Mouse (Mus musculus) liver, adult 10 weeks (tissue): ENCODE data around the gene Tnfrsf13c. TPM values are rescaled to one million over a fixed set of nuclear protein-coding genes. Genes with fewer than 3 reads are reported as not detected.

ENCODE experiments used
- polyA plus RNA-seq: library from polyadenylated mRNA; stranded (reverse); fragments of 350-450 nt; fragmentation: Illumina TruSeq; extraction: RNeasy Lipid Tissue Mini Kit (QIAGEN cat#74804); gene quantifications from one replicate; pipeline ENCODE4 v1.2.3, GENCODE M21; 2014; ENCODE audit warnings: low read depth, low replicate concordance

The Tnfrsf13c gene
- polyA plus RNA-seq: not detected

GRCm38 (mm10) chr15:82223657-82224601 lies at the start of gene Tnfrsf13c:
TSS of gene Tnfrsf13c (minus strand) at chr15:82224369.

GRCm38 (mm10) chr15:82252097-82252496 lies 27.9 kb upstream of the Tnfrsf13c start, which contains the start of gene 1500009C09Rik:
TSS of gene 1500009C09Rik (plus strand) at chr15:82252397.

GRCm38 (mm10) chr15:82244115-82244804 lies 20.1 kb upstream of the Tnfrsf13c start, which contains the start of gene Cenpm:
TSS of gene Cenpm (minus strand) at chr15:82244748.

GRCm38 (mm10) chr15:82212752-82213063 lies 11.5 kb downstream of the Tnfrsf13c start, which contains the start of gene Shisa8:
TSS of gene Shisa8 (minus strand) at chr15:82212815.

Other genes starting within 250 kb of the Tnfrsf13c start
- gene 1700029P11Rik, start 243.8 kb downstream of the Tnfrsf13c start, polyA plus RNA-seq: not detected
- 50.5 TPM for gene Xrcc6, start 236.5 kb downstream of the Tnfrsf13c start, polyA plus RNA-seq
- 14.6 TPM for gene Desi1, start 190.5 kb downstream of the Tnfrsf13c start, polyA plus RNA-seq
- 117 TPM for gene Snu13, start 176.8 kb downstream of the Tnfrsf13c start, polyA plus RNA-seq
- gene 4930407I10Rik, start 165.2 kb downstream of the Tnfrsf13c start, polyA plus RNA-seq: not detected
- not detected for gene Mei1, start 154.4 kb downstream of the Tnfrsf13c start, polyA plus RNA-seq
- gene Ccdc134, start 96.4 kb downstream of the Tnfrsf13c start, polyA plus RNA-seq: 1.1 TPM
- 7.5 TPM for gene Srebf2, start 77.2 kb downstream of the Tnfrsf13c start, polyA plus RNA-seq
- not detected for gene Shisa8, start 11.6 kb downstream of the Tnfrsf13c start, polyA plus RNA-seq
- gene Cenpm, start 20.4 kb upstream of the Tnfrsf13c start, polyA plus RNA-seq: 2.0 TPM
- not detected for gene 1500009C09Rik, start 28.0 kb upstream of the Tnfrsf13c start, polyA plus RNA-seq
- not detected for gene Sept3, start 50.5 kb upstream of the Tnfrsf13c start, polyA plus RNA-seq
- gene Wbp2nl, start 74.6 kb upstream of the Tnfrsf13c start, polyA plus RNA-seq: not detected
- 10.4 TPM for gene Naga, start 114.6 kb upstream of the Tnfrsf13c start, polyA plus RNA-seq
- 0.26 TPM for gene Pheta2, start 114.6 kb upstream of the Tnfrsf13c start, polyA plus RNA-seq
- 34.1 TPM for gene Smdt1, start 114.6 kb upstream of the Tnfrsf13c start, polyA plus RNA-seq
- gene Ndufa6, start 130.0 kb upstream of the Tnfrsf13c start, polyA plus RNA-seq: 404 TPM
- 73.7 TPM for gene Cyp2d22, start 155.9 kb upstream of the Tnfrsf13c start, polyA plus RNA-seq
- gene Cyp2d11, start 169.7 kb upstream of the Tnfrsf13c start, polyA plus RNA-seq: not detected
- 174 TPM for gene Cyp2d10, start 182.8 kb upstream of the Tnfrsf13c start, polyA plus RNA-seq
- 18.5 TPM for gene Cyp2d9, start 209.1 kb upstream of the Tnfrsf13c start, polyA plus RNA-seq